Mouse (Mus musculus): ENCODE measurements around the gene Macrod2.

DNA sequence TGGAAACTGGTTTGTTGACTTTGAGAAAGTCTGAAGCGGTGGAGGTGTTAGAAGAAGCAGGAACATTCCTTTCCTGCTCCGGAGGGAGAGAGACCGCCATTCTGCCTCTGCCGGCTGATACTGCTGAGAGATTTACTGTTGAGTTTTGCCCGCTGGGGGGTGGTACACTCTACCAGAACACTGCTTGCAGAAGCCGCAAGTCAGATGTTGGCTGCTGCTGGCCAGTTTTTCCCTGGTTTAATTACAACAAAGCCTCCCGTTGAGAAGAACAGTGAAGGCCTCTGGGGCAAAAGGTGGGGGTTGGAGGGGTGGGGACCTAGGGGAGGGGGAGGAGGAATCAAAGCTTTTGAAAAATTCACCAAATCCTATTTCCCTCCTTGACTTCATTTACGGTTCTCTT, 273.2 kb downstream of the Macrod2 start:
- TF ChIP-seq CTCF (IDR thresholded peaks at IDR 0.05; ENCODE audit: insufficient read depth, low read depth, low read length) (peak; percentile 51; the same call in 1 of the 2 replicates), POLR2A (IDR thresholded peaks at IDR 0.05; ENCODE audit: insufficient read depth, low read depth, low read length) (no peak)
